Mouse (Mus musculus): Measurements from ENCODE around the gene Zfp13.

GRCm38 (mm10) chr17:23553634-23554120, 45.6 kb downstream of the Zfp13 start:
- TF ChIP-seq CTCF (conservative IDR thresholded peaks at IDR 0.05; ENCODE audit: low read length) (no peak), POU5F1 (IDR thresholded peaks at IDR 0.05; ENCODE audit: borderline replicate concordance, low read length) (no peak), NANOG (IDR thresholded peaks at IDR 0.05; ENCODE audit: borderline replicate concordance, low read length) (no peak)
